Mouse (Mus musculus): ENCODE measurements at regions not wholly inside any gene's neighbourhood (a gene's known extent, or its start where the extent isn't known, plus 50 kb on each side); places are given as distances from the start of the nearest gene placed in this dataset.

DNA sequence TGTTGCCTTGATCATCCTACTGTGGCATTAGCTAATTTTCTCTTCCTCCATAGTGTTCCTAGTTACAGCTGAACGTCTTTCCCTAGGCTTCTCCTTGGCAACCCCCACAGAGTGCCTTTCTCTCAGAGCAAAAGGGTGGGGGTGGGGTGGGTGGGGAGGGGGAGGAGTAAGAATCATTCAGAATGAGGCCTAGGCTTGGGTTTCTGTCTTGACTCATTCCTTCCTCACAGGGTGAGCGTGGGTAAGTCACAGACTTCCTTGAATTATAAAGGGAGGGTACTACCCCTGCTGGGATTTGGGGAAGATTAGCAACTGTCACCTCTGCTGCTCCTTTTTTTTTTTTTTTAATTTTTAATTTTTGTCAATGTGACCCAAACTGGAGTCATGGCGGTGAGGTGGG lies 114.5 kb downstream of the Dhx35 start:
- H3K27me3 ChIP-seq (ENCODE audit: insufficient read depth, low read length), result no peaks in the 10 kb centered on the region; the same call in 1 of the 2 replicates
- no peak for DNase-seq (ENCODE audit: low spot score)
- 52% methylated on average over 3 of the region's 3 CpGs for WGBS
- no peaks in the 10 kb centered on the region for H3K36me3 ChIP-seq (ENCODE audit: insufficient read depth, low read length)
- no peak overlapping the region for H3K4me3 ChIP-seq (ENCODE audit: low read length)
- TF ChIP-seq CTCF (IDR thresholded peaks at IDR 0.05; ENCODE audit: low read depth), result no peak
- H3K4me2 ChIP-seq (ENCODE audit: low read depth, low read length), result no peak overlapping the region
- no peak overlapping the region for H3K9ac ChIP-seq (replicated peaks; ENCODE audit: low read length)
- H3K4me1 ChIP-seq (ENCODE audit: insufficient read depth, low read length), result no peaks in the 10 kb centered on the region
- no peak overlapping the region for H3K27ac ChIP-seq
- H3K9me3 ChIP-seq (ENCODE audit: low read length), result no peaks in the 10 kb centered on the region
- no peak for ATAC-seq

DNA sequence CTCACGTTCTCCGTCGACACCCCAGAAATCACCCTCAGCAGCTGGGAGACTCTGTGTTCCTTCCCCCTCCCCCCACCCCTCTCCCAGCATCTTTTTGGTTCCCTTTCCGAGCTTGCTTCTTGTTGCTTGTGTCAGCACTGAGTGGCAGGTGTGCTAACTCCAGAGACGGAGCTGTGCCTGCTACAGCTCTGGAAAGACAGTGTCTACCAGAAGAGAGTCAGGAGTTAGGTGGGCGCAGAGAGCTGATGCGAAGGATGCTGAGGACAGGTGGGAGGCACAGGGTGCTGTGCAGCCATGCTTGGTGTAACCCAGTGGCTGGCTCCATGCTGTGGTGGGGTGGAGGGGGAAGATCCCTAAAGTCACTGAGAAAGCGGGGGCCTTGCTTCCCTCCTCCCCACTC lies 115.7 kb downstream of the Dhx35 start:
- WGBS, result 58% methylated on average over 8 of the region's 8 CpGs
- no peak overlapping the region for H3K9ac ChIP-seq (replicated peaks; ENCODE audit: low read length)
- ATAC-seq (no peak), DNase-seq (ENCODE audit: low spot score) (no peak)
- no peak overlapping the region for H3K4me2 ChIP-seq (ENCODE audit: low read depth, low read length)
- no peak for TF ChIP-seq CTCF (IDR thresholded peaks at IDR 0.05; ENCODE audit: low read depth)
- H3K9me3 ChIP-seq (ENCODE audit: low read length), result no peaks in the 10 kb centered on the region
- H3K27me3 ChIP-seq (ENCODE audit: insufficient read depth, low read length), result no peaks in the 10 kb centered on the region; the same call in 1 of the 2 replicates
- H3K27ac ChIP-seq, result no peak overlapping the region
- H3K36me3 ChIP-seq (ENCODE audit: insufficient read depth, low read length), result no peaks in the 10 kb centered on the region
- H3K4me1 ChIP-seq (ENCODE audit: insufficient read depth, low read length), result no peaks in the 10 kb centered on the region
- no peak overlapping the region for H3K4me3 ChIP-seq (ENCODE audit: low read length)

DNA sequence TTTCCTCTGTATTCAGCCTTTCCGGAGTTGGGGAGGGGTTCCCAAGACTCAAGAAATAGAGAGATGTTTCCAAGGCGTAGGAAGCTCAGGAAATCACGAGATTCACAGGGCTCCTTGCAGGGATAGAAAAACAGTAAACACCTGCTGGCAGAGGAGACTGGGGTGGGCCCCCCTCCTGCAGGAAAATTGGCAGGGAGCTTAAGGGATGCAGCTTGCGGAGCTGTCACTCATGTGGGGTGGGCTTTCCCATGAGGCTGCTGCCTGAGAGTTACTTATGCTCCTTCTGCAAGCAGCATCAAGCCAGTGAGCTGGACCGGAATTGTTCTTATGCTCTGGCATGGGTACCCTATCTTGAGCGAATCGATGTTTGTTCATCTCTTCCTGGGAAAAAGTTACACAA lies 116.6 kb downstream of the Dhx35 start:
- Histone ChIP-seq H3K27me3 (ENCODE audit: insufficient read depth, low read length) (no peaks in the 10 kb centered on the region; the same call in 1 of the 2 replicates), H3K36me3 (ENCODE audit: insufficient read depth, low read length) (no peaks in the 10 kb centered on the region), H3K9me3 (ENCODE audit: low read length) (no peaks in the 10 kb centered on the region), H3K4me3 (ENCODE audit: low read length) (no peak overlapping the region), H3K4me1 (ENCODE audit: insufficient read depth, low read length) (no peaks in the 10 kb centered on the region), H3K9ac (replicated peaks; ENCODE audit: low read length) (no peak overlapping the region), H3K27ac (no peak overlapping the region), H3K4me2 (ENCODE audit: low read depth, low read length) (no peak overlapping the region)
- DNase-seq (ENCODE audit: low spot score) (no peak), ATAC-seq (no peak)
- TF ChIP-seq CTCF (IDR thresholded peaks at IDR 0.05; ENCODE audit: low read depth), result no peak
- 51% methylated on average over 7 of the region's 7 CpGs for WGBS

DNA sequence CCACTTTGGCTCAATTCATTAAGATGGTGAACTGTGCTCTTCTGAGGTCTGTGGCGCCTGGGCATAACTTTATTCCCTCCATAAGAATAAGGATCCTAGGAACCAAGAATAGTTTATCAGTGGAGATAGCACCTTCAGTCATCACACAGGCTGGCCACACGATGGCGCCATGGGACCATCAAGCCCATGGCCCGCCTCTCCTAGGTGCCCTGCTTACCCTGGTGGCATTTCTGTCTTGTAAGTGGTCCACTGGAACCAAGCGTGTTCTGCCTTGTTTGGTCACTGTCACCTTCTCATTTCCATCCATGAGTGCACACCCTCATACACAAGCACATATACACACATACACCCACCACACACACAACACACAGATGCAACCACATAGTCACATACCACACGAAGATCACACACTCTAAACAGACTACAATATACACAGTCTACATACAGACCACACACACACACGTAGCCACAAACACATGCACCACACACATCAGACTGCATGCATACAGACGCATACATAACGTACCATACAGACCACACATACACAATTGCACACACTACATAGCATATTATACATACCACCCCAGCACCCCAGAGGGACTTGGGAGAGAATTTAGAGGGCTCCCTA lies 118.1 kb downstream of the Dhx35 start:
- no peaks in the 10 kb centered on the region for H3K9me3 ChIP-seq (ENCODE audit: low read length)
- no peaks in the 10 kb centered on the region; the same call in 1 of the 2 replicates for H3K27me3 ChIP-seq (ENCODE audit: insufficient read depth, low read length)
- TF ChIP-seq CTCF (IDR thresholded peaks at IDR 0.05; ENCODE audit: low read depth), result peak; percentile 99
- peak; percentile 85 for DNase-seq (ENCODE audit: low spot score)
- no peak overlapping the region for H3K27ac ChIP-seq
- 38% methylated on average over 9 of the region's 9 CpGs for WGBS
- no peak overlapping the region for H3K4me3 ChIP-seq (ENCODE audit: low read length)
- H3K4me1 ChIP-seq (ENCODE audit: insufficient read depth, low read length), result no peaks in the 10 kb centered on the region
- no peaks in the 10 kb centered on the region for H3K36me3 ChIP-seq (ENCODE audit: insufficient read depth, low read length)
- H3K9ac ChIP-seq (replicated peaks; ENCODE audit: low read length), result no peak overlapping the region
- no peak overlapping the region for H3K4me2 ChIP-seq (ENCODE audit: low read depth, low read length)
- peak; percentile 69 for ATAC-seq

DNA sequence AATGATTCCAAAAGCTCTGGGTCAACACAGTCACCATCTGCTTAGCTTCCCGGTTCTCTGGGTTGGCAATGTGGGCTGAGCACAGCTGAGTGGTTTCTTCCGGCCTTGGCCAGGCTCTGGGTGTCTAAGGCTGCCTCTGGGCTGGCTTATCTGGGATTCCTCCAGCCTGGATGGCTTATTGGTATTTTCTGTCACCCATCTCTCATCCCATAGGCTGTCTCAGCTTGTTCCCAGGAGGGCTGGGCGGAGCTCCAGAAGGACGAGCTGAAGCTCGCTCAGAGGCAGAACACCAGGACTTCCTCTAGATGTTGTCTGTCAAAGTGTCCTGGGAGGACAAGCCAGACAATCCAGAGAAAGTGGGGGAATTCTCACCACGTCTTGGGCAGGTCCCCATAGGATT lies 122.8 kb downstream of the Dhx35 start:
- no peak for TF ChIP-seq CTCF (IDR thresholded peaks at IDR 0.05; ENCODE audit: low read depth)
- Histone ChIP-seq H3K27ac (no peak overlapping the region), H3K4me3 (ENCODE audit: low read length) (no peak overlapping the region), H3K9me3 (ENCODE audit: low read length) (no peaks in the 10 kb centered on the region), H3K27me3 (ENCODE audit: insufficient read depth, low read length) (no peaks in the 10 kb centered on the region), H3K36me3 (ENCODE audit: insufficient read depth, low read length) (no peaks in the 10 kb centered on the region), H3K4me2 (ENCODE audit: low read depth, low read length) (no peak overlapping the region), H3K4me1 (ENCODE audit: insufficient read depth, low read length) (no peaks in the 10 kb centered on the region), H3K9ac (replicated peaks; ENCODE audit: low read length) (no peak overlapping the region)
- DNase-seq (ENCODE audit: low spot score) (no peak), ATAC-seq (no peak)
- 58% methylated on average over 6 of the region's 6 CpGs for WGBS

DNA sequence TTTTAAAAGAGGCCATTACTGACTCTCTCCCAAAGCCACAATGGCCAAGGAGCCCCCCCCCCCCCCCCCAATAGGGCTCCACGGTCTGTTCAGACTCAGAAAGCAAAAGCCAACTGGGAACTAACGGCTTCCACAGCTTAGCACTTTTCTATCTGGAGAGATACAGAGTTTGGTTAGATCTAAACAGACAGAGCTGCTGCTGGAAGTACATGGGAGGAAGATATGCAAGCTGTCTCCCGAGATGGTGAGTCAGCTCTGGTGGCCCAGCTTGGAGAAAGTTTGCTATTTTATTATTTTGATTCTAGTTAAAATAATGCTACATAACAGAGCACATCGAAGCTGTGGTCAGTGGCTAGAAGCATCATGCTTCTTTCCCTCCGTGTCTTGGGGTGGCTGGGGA lies 123.7 kb downstream of the Dhx35 start:
- no peak overlapping the region for H3K4me3 ChIP-seq (ENCODE audit: low read length)
- H3K4me1 ChIP-seq (ENCODE audit: insufficient read depth, low read length), result no peaks in the 10 kb centered on the region
- 77% methylated on average over 5 of the region's 5 CpGs for WGBS
- H3K27me3 ChIP-seq (ENCODE audit: insufficient read depth, low read length), result no peaks in the 10 kb centered on the region
- H3K27ac ChIP-seq, result no peak overlapping the region
- DNase-seq (ENCODE audit: low spot score), result no peak
- no peak overlapping the region for H3K4me2 ChIP-seq (ENCODE audit: low read depth, low read length)
- H3K9me3 ChIP-seq (ENCODE audit: low read length), result no peaks in the 10 kb centered on the region
- H3K36me3 ChIP-seq (ENCODE audit: insufficient read depth, low read length), result no peaks in the 10 kb centered on the region
- no peak for ATAC-seq
- H3K9ac ChIP-seq (replicated peaks; ENCODE audit: low read length), result no peak overlapping the region
- no peak for TF ChIP-seq CTCF (IDR thresholded peaks at IDR 0.05; ENCODE audit: low read depth)

DNA sequence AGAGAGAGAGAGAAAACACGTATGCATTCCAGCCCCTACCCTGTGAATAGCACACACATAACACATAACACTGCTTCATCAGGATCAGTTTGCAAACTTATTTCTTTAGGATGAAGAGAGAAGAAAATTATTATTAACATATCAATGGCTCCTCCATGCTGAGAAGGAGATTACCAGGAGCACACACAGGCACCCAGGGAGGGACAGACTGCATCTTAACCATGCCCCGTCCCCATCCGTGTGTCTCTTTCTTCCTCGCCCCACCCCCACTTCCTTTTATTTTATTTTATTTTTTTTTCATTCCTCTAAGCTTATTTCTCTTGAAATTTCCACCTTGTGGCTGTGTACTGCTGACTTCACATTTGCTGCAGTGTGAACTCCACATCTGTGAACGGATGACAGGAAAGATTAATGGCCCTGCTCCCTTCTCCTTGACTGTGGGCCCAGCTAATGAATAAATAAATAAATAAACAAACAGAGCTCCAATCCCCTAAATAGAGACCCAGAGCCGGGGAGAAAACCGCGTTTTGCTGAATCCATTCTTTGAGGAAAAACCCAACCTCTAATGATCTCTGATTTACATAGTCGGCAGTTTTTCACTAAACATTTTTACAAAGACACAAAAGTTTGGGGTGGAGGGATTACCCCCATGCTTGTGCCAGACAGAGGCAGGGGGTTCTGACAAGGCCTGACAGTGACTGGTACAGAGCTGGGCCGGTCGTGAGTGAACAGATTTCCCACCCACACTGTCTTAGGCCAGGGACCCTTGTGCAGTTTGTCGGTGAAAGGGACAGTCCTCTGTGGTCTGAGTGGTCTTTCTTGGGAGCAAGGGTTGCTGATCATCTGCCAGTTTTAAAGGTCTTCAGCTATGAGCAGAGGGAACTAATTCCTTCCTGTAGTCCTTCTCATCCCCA lies 127.0 kb downstream of the Dhx35 start:
- H3K4me3 ChIP-seq (ENCODE audit: low read length), result no peak overlapping the region
- H3K27me3 ChIP-seq (ENCODE audit: insufficient read depth, low read length), result no peaks in the 10 kb centered on the region
- 32% methylated on average over 12 of the region's 12 CpGs for WGBS
- H3K9ac ChIP-seq (replicated peaks; ENCODE audit: low read length), result no peak overlapping the region
- H3K9me3 ChIP-seq (ENCODE audit: low read length), result no peaks in the 10 kb centered on the region
- no peak overlapping the region for H3K4me2 ChIP-seq (ENCODE audit: low read depth, low read length)
- no peak for TF ChIP-seq CTCF (IDR thresholded peaks at IDR 0.05; ENCODE audit: low read depth)
- no peak overlapping the region for H3K27ac ChIP-seq
- H3K4me1 ChIP-seq (ENCODE audit: insufficient read depth, low read length), result no peaks in the 10 kb centered on the region
- no peaks in the 10 kb centered on the region for H3K36me3 ChIP-seq (ENCODE audit: insufficient read depth, low read length)
- DNase-seq (ENCODE audit: low spot score) (peak; percentile 52), ATAC-seq (no peak)
